Mouse (Mus musculus): ENCODE data around the gene Zfp648. TPM values are rescaled to one million over a fixed set of nuclear protein-coding genes. Genes with fewer than 3 reads are reported as not detected.

Gene Zfp648
- not detected in 2 replicates for total RNA-seq (2017)

DNA sequence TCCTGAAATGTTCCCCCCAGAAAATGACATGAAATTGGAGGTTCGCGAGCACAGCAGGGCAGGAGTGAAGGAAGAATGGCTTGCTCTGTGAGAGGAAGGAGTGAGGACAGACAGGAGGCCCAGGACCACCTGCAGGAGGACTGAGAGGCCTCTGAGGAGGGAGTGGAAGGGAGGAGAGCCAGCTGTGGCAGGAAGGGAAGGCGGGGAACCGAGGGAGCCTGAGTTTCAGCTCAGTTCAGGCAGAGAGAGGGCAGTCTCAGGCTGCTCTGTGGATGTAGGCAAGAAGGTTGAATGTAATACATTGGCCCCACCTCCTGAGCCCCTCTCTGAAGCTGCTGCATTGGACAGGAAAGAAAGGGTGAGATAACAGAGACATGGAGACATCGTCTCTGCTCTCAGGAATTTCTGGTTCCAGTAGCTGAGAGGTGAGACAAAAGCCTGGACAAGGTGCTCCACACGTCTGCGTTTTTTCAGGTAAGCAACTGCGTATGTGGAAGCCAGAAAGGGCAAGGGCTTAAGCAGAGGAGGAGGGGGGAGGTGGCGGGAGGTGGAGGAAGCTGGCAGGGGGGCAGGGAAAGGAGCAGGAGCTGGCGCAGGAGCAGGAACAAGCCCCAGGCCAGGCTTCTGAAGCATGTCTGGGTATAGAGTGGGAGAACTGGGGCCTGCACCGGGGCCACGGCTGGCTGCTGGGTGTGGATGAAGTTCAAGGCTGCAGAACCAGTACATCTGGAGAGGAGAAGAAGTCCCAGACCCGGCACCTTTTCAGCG is at the start of gene Zfp648:
Zfp648 (plus strand) TSS at position 233 of the 768 bp plus-strand sequence.
- no peak for ATAC-seq (replicated peaks in 1 of 2; ENCODE audit: insufficient read depth in 1 of 2, low FRiP score in 2 of 2, low TSS enrichment in 1 of 2, low read depth in 1 of 2, poor library complexity in 2 of 2, severe bottlenecking in 2 of 2)

DNA sequence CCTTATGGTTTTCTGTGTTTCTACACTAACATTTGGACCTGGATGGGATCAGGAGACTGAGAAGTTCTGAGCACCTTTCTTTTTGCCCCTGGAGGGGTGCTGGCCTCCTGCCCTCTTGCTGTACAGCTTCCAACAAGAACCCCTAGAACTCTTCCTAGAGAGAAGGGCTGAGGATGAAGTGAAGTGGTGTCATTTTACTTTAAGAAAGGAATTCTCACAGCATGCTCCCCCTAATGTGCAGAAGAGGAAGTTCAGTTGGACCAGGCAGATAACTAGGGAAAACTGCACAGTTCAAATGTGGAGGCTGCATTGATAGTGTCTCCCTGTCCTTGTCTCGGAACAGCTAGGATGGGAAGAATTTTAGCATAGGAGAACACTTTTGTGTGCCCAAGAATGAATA is 48.4 kb upstream of the Zfp648 start:
- peak in 1 of 2 experiments; percentile 37; a peak in 1 of 4 replicates for ATAC-seq (replicated peaks in 1 of 2; ENCODE audit: insufficient read depth in 1 of 2, low FRiP score in 2 of 2, low TSS enrichment in 1 of 2, low read depth in 1 of 2, poor library complexity in 2 of 2, severe bottlenecking in 2 of 2)

DNA sequence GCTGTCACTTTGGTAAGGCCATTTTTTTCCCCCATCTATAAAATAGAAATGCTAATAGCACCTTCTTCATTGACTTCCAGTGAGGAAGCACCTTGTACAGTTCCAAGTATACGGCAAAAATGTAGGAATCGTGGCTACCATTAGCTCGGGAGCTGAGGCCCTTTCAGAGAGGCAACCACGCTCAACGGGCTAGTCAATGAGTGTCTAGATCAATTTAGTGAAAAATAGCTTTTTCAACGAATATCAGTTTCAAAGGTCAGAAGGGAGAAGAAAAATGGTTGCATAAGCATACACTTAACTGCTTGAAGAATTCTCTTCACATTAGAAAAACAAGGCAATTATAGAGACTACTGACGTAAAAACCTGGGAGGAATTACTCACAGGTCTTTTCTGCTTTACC is 47.2 kb upstream of the Zfp648 start:
- ATAC-seq (replicated peaks in 1 of 2; ENCODE audit: insufficient read depth in 1 of 2, low FRiP score in 2 of 2, low TSS enrichment in 1 of 2, low read depth in 1 of 2, poor library complexity in 2 of 2, severe bottlenecking in 2 of 2), result no peak

DNA sequence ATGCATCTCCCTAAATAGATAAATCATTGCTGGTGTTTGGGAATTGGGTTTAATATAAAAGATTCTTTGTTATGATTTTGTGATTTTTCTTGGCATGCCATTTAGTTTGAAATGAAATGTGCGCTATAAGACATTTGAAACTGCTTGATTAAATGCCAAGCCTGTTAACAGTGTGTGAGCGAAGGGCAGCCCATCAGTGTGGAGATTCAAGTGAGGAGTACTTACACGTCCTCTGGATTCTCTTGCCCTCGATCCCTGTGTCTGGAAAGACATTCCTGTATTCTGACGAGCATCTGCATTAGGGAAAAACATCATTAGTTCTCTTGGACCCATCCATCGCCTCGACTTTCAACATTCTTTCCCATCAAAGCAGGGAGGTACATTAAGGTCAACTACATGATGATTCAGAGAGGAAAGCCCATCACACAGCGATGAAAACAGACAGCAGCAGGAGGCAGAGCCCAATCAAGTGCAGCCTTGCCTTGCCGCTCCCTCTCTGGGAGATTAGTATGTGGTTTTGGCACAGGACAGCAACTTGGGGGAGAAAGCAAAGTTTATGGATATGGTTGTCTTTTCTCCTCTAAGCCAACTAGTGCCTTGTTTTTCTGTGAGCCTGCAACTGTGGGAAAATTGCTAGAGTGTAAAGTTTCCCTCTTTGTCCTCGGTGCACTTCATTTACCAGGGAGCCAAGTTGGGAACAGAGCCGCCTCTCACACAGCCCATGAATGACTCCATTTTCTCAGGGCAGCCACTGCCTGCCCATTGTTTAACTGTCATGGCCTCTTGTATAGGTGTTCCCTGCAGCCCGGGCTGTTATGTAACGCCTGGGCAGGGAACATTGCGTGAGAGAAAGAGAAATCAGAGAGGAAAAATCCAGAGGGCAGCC is 44.6 kb upstream of the Zfp648 start:
- no peak for ATAC-seq (replicated peaks in 1 of 2; ENCODE audit: insufficient read depth in 1 of 2, low FRiP score in 2 of 2, low TSS enrichment in 1 of 2, low read depth in 1 of 2, poor library complexity in 2 of 2, severe bottlenecking in 2 of 2)

DNA sequence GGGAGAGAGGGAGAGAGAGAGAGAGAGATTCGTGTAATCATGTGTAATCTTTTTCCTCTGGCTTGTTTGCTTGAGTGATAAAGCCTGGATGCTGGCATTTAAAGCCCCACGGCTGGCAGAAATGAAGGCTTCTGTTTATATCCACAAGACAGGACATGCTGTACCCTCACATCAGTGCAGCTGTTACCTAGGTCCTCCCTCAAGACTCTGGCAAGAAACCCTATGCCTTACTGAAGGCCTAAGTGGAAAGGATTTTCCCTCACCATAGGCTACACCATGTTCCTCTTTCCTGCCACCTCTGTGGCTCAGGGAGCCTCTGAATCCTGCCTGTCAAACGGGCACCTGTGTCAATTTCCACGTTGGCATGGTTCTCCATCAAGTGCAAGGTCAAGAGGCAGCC is 43.9 kb upstream of the Zfp648 start:
- ATAC-seq (replicated peaks in 1 of 2; ENCODE audit: insufficient read depth in 1 of 2, low FRiP score in 2 of 2, low TSS enrichment in 1 of 2, low read depth in 1 of 2, poor library complexity in 2 of 2, severe bottlenecking in 2 of 2), result no peak

DNA sequence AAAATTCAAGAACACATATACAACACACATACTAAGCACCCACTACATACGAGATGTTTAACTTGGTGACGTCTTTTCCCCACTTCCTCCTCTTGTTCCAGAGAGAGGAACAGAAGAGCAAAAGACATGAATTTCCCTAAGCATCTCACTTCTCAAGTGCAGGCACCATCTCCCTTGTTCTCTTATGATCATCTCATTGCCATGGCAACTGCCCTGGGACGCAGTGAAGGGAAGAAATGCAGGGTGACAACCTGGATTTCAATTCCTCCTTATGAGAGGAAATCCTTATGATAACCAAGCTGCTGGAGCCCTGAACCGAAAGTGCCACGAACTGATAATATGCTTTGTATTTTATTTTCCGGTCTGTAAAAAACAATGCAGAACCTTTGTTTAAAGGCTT is 33.3 kb upstream of the Zfp648 start:
- ATAC-seq (replicated peaks in 1 of 2; ENCODE audit: insufficient read depth in 1 of 2, low FRiP score in 2 of 2, low TSS enrichment in 1 of 2, low read depth in 1 of 2, poor library complexity in 2 of 2, severe bottlenecking in 2 of 2), result no peak

DNA sequence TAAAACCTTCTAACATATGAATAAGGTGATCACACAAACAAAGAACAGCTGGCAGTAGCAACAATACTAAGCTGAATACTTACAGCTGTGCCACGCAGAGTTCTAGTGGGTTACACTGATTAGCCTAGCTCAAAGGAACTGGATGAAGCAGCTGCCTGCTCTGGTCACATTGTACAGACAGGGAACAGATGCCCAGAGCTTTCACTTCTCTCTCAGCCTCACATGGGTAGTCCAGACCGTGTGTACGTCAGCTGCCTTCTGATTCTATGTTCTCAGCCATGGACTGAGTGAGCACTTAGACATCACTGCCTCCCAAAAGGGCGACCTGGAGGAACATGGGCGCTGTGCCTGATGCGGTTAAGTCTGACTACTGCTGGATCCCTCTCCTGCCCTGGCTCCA is 25.7 kb upstream of the Zfp648 start:
- ATAC-seq (replicated peaks in 1 of 2; ENCODE audit: insufficient read depth in 1 of 2, low FRiP score in 2 of 2, low TSS enrichment in 1 of 2, low read depth in 1 of 2, poor library complexity in 2 of 2, severe bottlenecking in 2 of 2), result no peak

DNA sequence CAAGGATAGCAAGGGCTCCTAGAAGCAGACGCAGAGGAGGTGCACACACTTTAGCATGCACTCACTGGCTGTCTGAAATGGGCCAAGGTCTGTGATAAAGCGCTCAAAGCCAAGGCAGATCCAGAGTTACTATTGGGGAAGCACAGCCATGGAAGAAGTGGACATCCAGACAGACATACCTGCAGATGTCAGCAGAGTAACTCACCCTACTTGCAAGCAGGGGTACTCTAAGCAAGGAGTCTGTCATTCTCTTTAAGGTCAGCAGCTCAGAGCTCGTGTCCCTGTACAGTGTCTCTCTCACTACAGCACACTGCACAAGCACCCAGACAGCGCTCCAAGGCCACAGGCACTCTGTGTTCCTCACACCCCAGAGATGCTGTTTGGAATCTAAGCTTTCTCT is 23.2 kb upstream of the Zfp648 start:
- ATAC-seq (replicated peaks in 1 of 2; ENCODE audit: insufficient read depth in 1 of 2, low FRiP score in 2 of 2, low TSS enrichment in 1 of 2, low read depth in 1 of 2, poor library complexity in 2 of 2, severe bottlenecking in 2 of 2), result no peak

DNA sequence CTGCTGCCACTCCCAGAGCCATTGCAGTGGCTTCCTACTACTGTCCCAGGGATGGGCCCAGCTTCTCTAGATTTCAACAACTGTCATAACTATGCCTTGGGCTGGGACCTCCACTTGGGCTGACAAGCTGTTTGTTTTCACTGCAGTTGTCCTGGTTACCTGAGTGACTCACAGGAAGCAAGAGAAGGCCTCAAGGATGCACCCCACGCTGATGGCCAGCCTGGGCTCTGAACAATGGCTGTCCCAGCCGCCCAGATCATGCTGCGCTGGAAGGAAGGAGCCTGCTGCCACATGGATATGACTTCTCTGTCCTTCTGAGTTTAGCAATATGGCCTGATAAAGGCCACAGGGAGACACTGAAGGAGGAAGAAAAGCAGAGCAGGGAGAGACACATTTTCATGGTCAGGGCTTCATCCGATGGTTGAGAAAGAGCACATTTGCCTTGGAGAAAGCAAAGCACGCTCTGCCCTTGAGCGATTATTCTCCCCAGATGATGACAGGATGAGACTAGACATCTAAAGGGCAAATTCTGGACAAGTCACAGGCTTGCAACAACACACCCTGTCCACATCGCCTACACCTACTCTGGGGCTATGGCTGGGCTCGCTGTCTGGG is 22.3 kb upstream of the Zfp648 start:
- no peak for ATAC-seq (replicated peaks in 1 of 2; ENCODE audit: insufficient read depth in 1 of 2, low FRiP score in 2 of 2, low TSS enrichment in 1 of 2, low read depth in 1 of 2, poor library complexity in 2 of 2, severe bottlenecking in 2 of 2)

DNA sequence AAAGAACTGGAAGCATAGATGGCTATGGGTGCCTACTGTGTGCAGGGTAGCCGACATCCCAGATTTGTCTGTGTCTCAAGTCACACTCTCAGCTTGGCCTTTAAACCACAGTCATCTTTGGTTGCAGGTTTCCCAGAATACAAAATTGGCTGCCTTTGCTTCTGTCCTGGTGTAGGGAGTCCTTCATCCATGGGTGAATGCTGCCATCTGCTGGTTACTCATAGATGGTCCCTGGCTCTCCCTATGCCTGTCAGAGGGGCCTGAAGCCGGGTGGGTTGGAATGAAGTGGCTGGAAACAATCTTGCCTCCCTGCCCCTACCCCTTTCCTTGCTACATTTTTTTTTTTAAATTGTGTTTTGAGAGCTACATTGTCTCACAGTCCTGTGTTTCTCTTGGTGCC is 20.0 kb upstream of the Zfp648 start:
- peak; percentile 68 to 78; a peak in 3 of 4 replicates for ATAC-seq (replicated peaks in 1 of 2; ENCODE audit: insufficient read depth in 1 of 2, low FRiP score in 2 of 2, low TSS enrichment in 1 of 2, low read depth in 1 of 2, poor library complexity in 2 of 2, severe bottlenecking in 2 of 2)

DNA sequence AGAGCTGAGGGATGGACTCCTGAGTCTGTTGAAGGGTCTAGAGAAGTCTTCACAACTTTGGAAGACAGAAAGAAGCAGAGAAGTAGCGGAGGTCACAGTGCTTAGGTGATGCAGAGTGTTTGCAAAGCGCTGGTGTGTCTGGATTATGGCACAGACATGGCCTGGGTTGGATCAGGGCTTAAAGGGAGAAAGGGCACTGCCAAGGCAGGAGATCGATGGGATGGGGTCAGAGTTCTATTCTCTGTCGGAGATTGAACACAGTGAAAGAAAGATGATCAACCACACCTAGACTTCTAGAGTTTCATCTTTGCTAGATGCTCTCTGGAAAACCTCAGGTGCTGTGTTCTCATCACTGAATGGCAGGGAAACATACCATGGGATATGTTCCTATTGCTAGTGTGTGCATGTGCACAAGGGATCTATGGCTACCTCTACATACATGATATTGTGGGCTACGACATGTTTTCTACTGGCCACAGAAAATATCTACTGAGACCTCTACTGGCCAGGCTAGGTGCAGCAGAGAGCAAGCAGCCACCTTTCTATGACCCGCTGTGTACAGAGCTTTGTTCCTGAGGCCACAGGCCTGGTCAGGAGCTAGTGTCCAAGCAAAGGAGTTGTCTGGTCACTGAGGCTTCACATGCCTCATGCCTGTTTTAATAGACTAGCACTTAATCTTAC is 18.5 kb upstream of the Zfp648 start:
- no peak for ATAC-seq (replicated peaks in 1 of 2; ENCODE audit: insufficient read depth in 1 of 2, low FRiP score in 2 of 2, low TSS enrichment in 1 of 2, low read depth in 1 of 2, poor library complexity in 2 of 2, severe bottlenecking in 2 of 2)

DNA sequence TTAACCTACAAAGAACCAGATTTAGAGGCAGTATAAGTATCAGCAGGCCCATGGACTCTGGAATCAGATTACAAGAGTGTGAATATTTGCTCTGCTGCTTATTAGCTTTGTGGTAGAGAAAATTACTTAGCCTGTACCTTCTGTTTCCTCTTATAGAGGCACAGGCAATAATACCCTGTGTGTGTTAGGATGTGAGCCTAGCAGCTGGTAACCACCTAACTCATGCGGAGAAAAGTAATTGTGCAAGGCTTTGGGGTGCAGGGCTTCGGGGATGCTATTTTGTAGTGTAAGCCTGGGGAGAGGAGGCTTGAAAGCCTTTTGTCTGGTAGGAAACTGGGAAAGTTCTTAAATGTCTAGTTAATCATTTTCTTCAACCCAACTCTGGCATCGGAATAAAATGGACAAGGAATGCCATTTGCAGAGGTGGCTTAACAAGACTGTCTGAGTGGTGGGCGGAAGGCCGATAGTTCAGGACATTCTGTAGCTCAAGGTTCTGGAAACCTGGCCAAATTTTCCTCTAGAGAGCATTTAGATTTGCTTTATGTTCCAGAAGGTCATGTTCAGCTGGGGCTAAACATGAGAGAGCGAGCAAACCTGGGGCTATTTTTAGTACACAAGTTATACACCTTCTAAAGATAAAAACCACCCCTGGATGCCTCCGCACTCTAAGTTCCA is 17.8 kb upstream of the Zfp648 start:
- no peak for ATAC-seq (replicated peaks in 1 of 2; ENCODE audit: insufficient read depth in 1 of 2, low FRiP score in 2 of 2, low TSS enrichment in 1 of 2, low read depth in 1 of 2, poor library complexity in 2 of 2, severe bottlenecking in 2 of 2)

DNA sequence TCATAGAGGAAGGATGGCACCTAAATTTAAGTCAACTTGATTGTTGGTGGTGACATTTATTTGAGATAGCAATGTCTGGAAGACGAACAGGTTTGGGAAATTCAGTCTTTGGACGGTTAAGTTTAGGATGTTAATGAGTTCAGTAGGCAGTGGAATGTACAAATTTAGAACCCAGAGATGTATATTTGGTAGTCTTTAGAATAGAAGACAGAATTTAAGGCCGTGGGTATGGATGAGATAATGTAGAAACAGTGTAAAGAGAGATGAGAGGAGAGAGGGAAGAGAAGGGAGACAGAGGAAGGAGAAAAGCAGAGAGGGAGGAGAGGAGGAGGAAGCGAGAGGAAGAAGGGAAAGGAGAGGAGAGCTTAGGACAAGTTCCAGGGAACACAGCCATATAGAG is 12.8 kb upstream of the Zfp648 start:
- no peak for ATAC-seq (replicated peaks in 1 of 2; ENCODE audit: insufficient read depth in 1 of 2, low FRiP score in 2 of 2, low TSS enrichment in 1 of 2, low read depth in 1 of 2, poor library complexity in 2 of 2, severe bottlenecking in 2 of 2)

DNA sequence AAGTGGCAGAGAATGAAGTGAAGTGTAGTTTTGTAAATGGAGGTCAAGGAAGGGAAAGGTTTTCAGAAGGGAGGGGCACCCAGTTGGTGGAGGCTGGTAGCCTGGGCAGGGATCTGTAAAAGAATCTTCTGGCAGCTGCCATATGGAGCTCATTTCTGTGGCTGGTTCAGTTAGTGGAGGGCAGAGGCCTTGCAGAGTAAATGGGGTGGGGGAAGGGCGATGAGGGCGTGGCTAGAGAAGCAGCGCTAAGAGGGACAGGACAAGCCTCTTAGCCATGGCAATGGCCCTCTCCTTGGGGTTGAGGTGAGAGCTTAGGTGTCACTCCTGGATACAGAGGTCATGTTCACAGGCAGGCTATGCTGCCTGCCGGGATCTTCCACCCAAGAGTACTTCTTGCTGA is 12.4 kb upstream of the Zfp648 start:
- ATAC-seq (replicated peaks in 1 of 2; ENCODE audit: insufficient read depth in 1 of 2, low FRiP score in 2 of 2, low TSS enrichment in 1 of 2, low read depth in 1 of 2, poor library complexity in 2 of 2, severe bottlenecking in 2 of 2), result no peak

DNA sequence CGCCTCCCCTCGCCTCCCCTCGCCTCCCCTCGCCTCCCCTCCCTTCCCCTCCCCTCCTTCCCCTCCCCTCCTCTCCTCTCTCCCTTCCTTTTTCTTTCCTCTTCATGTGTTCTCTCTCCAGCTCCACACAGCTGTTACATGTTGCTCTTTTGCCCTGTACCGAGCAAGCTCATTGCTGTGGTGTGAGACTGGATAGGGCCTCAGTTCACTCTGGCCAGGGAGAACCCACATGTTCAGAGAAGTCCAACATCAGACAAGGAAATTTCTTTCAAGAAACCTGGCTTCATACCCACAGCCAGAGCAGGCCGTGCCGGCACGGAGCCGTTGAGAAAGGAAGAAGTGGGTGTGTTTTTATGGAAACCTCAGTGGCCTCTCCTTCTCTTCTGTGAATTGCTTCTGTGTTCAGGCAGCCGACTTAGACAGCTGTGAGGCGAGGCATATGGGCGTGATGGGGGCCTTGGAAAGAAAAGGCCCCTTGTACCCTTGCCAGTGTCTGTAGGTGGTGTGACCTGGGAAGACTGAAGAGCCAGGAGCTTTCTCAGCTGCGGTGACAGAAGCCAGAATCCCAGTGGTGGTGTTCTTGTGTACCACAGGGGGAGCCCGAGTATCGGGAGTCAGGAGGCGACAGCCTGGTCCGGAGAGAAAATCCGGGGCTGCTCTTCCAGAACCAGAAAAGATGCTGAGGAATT is 11.0 kb upstream of the Zfp648 start:
- ATAC-seq (replicated peaks in 1 of 2; ENCODE audit: insufficient read depth in 1 of 2, low FRiP score in 2 of 2, low TSS enrichment in 1 of 2, low read depth in 1 of 2, poor library complexity in 2 of 2, severe bottlenecking in 2 of 2), result no peak

DNA sequence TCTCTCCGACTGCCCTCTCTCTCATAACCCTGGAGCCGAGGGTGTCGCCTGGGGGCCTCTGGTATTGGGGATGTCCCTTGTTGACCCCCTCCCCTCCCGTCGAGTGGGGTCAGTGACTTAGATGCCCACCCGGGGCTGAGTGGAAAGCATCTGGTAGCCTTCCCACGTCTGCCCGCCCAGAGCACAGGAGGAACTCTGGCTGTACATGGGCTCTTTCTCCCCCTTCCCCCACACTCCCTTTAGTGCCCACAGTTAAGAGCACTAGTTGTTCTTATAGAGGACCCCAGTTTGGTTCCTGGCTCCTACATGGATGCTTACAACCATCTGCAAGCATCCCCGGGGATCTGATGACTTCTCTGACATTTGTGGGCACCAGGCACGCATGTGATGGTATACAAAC is 2.1 kb upstream of the Zfp648 start:
- ATAC-seq (replicated peaks in 1 of 2; ENCODE audit: insufficient read depth in 1 of 2, low FRiP score in 2 of 2, low TSS enrichment in 1 of 2, low read depth in 1 of 2, poor library complexity in 2 of 2, severe bottlenecking in 2 of 2), result no peak

DNA sequence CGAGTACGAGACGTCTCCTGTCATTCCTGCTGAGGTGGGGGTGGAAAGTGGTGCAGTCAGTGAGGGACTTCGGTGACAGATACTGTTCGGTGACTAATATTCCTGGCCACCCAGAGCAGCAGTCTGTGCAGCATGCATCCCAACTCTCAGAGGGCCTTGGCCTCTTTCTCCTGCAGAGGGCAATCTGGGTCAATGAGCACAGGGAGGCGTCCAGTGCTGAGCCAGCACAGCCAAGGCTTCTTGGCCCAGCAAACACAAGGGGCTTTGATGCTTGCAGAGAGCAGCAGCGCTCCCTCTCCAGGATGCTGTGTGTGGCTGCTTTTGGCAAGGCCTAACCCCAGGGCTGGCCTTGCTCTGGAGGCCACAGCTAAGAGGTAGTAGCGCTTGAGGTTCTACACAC is 1.6 kb downstream of the Zfp648 start:
- no peak for ATAC-seq (replicated peaks in 1 of 2; ENCODE audit: insufficient read depth in 1 of 2, low FRiP score in 2 of 2, low TSS enrichment in 1 of 2, low read depth in 1 of 2, poor library complexity in 2 of 2, severe bottlenecking in 2 of 2)
